Mouse (Mus musculus): ENCODE measurements at regions not wholly inside any gene's neighbourhood (a gene's known extent, or its start where the extent isn't known, plus 50 kb on each side); places are given as distances from the start of the nearest gene placed in this dataset.

DNA sequence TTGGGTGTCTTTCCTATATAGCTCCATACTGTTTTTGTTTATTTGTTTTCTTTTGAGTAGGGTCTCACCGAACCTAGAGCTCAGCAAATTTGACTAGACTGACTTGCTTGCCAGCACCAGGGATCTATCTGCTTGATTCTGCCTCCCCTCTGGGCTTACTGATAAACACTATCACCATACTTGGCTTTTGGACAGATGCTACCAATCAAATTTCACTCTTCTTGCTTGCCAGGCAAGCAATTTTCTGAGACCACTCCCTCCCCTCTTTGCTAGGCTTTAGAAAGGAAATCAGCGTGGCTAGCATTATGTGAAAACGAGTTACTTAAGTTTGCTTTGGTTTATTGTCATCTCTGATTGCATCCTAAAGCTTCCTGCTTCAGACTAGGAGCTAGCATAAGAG, 75.1 kb upstream of the Krr1 start:
- DNase-seq = no peak

DNA sequence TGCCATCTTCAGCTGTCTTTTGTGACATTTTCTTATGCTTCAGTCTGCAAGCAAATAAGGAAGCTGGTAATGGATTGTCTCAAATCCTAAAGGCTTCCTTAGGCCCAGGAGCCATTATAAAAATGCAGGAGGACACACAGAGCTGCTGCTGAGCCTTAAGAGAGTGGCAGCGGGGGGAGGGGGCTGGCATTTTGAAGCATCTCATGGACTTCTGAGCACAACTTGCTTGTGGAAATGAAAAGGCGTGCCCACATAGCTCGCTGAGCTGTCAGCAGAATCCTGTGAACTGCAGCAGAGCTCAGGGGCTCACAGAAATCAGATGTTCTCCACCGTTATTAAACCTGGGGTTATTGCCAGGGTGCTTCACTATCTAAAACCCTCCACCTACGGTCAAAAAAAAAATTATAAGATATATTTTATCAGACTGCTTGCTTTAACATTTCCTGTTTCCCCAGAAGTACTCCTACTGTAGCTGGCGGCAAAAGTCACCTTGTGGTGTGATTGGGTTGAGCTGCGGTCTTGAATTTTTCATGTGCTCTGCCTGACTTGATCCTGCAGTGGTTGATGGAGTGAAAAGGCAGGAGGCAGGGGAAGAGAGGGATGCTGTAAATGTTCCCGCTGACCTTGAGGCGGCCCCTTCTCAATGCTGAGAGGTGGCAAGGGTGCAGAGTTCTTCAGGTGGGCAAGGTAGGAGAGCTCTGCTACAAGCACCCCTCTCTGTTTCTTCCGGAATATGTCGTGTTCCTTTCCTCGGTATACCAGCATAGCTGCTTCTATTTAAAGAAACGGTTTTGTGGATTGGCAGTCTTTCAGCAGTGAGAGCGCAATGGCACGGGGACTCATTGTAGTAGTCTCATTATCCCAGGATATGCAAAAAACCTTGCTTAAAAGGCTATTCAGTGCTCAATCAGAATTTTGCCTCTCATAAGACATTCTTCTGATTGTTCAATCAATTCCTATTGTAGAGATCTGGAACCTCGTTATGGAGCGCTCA, 71.4 kb upstream of the Krr1 start:
- no peak for DNase-seq

DNA sequence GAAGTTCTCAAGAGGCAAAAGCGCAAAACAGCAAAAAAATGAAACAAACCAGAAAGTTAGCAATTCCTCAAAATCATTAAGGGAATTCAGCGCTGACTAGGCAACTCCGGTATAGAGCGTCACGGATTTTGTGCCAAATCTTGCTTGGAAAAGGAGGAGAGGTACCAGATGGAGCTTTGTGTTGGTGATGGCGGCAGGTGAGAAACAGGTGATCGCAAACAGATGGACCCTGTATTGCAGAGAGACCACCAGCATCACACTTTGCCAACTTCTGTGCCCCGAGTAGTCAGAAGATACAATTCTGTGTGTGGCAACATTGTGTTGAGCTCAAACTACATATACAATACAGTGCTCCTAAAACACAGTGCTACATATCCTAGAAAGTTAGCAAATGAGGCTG, 68.5 kb upstream of the Krr1 start:
- no peak for DNase-seq

DNA sequence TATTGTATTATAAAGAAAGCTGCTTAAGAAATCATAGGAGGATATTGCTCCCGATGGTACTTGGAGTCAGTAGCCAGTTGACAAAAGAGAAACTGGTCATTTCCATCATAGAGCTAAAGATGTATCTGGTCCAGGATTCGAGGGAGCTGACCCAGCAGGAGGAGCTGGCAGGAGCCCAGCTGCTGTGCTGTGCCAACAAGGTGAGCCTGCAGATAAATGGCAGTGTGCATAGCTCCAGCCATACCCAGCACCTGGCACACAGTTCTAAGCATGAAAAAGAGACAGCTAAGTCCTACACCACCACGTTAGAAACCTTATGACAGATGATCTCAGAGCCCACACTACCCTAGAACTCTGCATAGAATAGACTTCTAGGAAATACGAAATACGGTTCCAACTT, 64.6 kb upstream of the Krr1 start:
- DNase-seq = no peak

DNA sequence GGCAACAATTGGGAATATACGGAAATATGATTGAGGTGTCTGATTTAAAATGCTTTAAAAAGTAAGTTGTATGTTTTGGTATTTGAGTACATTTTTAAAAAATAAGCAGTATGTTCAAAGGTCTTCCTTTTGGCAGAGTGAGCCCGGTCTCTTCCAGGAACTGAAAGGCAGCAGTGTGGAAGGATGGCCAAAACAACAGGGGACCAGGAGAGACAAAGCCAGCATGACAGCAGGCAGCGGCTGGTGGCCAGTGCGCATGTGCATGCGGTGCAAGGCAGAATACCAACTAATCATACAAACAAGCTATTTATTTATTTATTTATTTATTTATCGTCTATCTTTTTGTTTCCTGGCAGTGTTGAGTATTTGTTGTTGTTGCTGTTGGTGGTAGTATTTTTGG, 59.9 kb upstream of the Krr1 start:
- DNase-seq = no peak

DNA sequence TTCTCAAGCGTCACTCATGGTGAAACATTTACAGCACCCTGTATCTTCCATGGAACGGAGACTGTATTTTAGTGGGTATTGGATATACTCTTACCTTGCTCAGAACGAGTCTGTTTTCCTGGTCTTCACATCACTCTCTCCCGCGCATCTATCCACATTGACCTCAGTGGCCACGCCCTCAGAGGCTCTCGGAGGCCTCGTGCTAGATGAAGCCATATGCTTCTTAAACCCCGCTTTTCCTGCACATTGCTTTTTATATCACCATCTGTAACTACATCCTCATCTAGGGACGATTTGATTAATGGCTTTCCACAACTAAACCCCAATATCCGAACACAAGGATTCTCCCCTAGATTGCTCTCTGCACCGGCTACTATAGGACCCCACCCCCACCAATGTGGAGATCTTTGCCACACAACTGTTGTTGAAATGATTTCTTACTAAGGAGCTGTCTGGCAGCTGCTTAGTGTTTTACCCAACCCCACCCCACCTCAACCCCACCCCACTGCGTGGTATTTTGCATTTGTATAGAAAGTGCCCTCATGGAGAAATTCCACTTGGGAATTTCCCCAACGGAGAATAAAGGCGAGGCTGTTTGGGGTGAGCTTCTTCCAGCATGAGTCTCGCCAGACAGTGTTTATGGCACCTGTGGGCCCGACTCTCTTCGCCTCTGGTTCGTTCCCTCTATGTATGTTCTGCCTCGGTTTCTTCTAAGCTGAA, 59.2 kb upstream of the Krr1 start:
- no peak for DNase-seq

DNA sequence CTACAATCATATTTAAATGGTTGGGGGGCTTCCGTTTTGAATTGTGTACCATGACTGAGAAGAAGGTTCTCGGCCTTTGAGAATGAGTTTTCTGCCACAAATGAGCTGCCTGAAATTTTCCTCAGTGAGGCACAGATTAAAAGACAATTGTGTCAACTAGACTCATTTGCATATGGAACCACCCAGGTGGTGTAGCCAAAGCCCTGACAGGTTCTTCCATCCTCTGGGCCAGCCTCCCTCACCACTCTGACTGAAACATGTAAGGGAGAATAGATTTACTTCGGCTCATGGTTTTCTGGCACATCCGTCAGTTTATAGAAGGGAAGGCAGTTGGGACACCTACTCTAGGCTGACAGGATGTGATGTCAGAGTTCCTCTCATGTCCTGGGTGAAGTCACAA, 58.2 kb upstream of the Krr1 start:
- no peak for DNase-seq

DNA sequence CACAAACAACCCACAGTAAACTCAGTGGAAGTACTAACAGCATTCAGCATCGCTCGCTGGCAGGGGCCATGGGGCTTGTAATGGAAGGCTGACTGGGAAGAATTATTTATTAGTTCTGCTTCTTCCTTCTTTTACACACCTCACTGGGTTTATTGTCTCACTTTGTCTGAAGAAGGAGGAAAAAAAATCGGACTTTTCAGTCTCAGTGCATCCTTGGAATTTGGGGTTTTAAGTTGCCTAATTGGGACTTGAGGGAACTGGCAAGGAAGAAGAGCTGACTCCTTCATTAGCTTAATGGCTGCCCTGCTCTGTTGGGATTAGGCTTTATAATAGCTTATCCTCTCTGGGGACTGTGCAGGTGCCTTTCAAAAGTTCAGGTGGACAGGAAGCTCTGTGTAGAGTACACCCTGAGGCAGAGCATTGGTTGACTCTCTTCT, 54.4 kb upstream of the Krr1 start:
- DNase-seq = no peak

DNA sequence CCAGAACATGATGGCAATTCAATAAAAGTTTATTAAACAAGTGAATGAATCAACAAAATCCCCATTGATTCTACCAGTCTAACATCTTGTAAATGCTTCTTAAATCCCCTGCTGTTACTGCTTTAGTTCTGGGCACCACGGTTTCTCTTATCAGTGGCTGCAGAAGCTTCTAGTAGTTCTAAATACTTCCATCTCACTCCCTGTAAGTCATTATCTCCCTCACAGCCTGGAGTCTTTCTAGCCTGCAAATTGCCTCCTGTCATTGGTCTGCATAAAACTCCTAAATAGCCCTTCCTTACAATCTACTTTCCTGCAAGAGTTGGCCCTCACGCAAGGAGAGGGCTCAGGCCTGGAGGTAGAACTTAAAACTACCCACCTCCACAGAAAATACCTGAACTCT, 53.0 kb upstream of the Krr1 start:
- no peak for DNase-seq

DNA sequence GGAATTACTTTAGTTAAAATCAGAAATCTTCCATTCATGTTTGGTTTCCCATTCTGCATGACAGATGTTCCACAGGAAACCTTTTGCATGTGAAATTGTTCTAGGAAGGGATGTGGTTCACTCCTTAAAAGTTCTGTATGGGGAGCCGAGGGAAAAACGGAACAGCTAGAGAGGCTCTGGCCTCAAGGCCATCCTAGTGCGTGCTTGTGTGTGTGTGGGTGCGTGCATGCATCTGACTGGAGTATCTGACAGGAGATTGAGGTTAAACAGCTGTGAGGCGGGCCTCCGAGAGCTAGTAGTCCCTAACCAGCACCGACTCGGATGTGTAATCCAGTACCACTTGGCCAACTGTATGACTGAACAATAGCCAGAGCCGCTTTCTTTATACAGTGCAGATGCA, 51.0 kb upstream of the Krr1 start:
- no peak for DNase-seq

All from thymus, postnatal 36 days (tissue).